Mouse (Mus musculus): ENCODE data around the gene Npm3.

Npm3 gene

DNA sequence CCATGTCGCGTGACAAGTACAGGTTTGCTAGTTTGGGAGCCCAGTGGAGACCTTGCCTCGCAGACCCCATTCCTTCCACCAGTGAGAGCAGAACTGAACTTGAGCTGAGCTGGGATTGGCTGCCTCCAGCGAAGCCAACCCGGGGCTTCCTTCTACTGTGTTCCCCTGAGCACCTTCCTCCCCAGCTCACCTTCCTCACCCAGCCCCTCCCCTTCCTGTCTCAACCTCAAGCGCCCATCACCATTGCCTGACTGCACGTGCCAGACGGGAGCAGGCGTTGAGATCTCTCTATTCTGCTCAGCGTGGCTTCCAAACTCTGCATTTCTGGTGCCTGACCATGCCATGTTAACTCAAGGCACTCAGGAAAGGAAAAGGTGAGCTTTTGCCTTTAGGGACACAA, 22.2 kb downstream of the Npm3 start:
- TF ChIP-seq GATA4 (IDR thresholded peaks at IDR 0.05; ENCODE audit: insufficient replicate concordance, low read length), result no peak

- TF ChIP-seq GATA4 (IDR thresholded peaks at IDR 0.05; ENCODE audit: insufficient replicate concordance, low read length), result no peak
These were observed 23.6 kb downstream of the Npm3 start for GRCm38 (mm10) chr19:45725677-45726277.

GRCm38 (mm10) chr19:45722188-45722587, 27.2 kb downstream of the Npm3 start:
- TF ChIP-seq GATA4 (IDR thresholded peaks at IDR 0.05; ENCODE audit: insufficient replicate concordance, low read length), result no peak

DNA sequence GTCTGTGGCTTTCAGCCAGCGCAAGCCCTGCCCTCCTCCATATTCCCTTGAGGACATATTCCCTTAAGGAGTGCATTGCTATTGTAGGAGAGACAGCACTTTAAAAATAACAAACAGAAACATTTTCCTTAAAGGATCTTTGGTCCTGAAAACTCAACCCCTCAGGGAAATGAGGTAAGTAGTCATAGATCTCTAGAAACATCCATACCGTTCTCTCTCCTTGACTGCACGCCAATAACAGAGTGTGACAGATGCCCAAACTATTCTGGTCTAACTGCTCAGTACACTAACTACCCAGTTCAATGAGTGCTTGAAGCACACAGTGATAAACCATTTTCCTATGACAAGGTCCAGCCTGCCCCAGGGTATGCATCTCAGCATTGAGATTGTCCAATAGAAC, 31.1 kb downstream of the Npm3 start:
- TF ChIP-seq GATA4 (IDR thresholded peaks at IDR 0.05; ENCODE audit: insufficient replicate concordance, low read length), result no peak

DNA sequence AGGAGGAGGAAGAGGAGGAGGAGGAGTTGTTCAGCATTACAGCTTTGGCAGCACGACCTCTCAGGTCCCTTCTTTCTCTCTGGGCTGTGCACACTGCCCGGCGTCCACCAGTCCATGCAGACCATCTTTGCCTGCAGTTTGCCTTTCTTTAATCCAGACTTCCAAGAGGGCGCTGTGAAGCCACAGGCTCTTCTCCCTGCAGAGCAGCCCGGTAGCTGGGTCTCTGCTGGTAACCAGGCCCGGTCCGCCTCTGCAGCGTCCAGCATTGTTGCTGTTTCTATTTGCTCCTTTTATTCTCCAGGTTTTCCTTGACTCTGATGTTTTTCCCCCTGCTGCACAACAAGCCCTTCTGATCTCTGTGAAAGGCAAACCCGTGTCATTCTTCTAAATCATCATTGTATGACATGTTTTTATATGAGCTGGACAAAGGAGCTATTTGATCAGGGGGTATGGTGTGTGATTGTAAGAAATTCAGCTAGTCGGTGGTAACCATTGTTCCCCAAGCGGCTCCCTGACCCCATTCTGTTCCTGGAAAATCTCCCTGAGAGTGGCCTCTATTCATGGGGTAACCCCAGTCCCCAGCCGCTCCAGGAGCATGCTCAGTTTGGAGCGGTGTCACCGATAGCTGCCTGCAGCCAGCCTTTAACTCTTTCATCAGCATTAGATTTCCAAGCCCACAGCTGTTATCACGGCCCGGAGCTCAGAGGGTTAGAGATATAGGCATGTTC, 31.7 kb downstream of the Npm3 start:
- TF ChIP-seq GATA4 (IDR thresholded peaks at IDR 0.05; ENCODE audit: insufficient replicate concordance, low read length), result no peak

DNA sequence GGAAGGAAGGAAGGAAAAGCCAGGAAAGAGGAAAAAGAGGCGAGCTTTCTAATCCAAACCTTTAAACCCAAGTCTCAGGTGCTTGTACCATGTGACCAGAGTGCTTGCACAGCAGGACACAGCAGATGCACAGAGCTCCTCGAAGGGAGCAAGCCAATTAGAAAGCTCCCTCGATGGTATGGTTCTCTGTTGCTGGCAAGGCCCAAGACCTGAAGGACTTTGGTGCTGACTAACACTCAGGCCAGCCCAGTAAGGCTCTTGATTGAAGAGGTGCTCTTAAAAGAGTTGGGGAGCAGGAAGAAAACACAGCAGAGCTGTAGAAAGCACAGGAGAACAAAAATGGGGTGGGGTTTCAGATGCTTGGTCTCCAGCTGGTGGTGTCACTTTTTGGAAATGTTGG, 40.7 kb downstream of the Npm3 start:
- TF ChIP-seq GATA4 (IDR thresholded peaks at IDR 0.05; ENCODE audit: insufficient replicate concordance, low read length), result no peak

Measured in liver, adult (tissue).